ENCODE assay signal across 8 mouse cellular contexts in genomic region chr12:106527699-106528434, GRCm38 (mm10).
DNase-seq lines count a peak whose midpoint lies in the region; ATAC-seq lines count a peak whose summit lies in the region.

No protein-coding gene starts in this region.

- H3K4me2 ChIP-seq in kidney, embryonic 15.5 days: peak overlapping the region; percentile 37
- H3K4me2 ChIP-seq in forebrain, embryonic 15.5 days (replicated peaks): no peak overlapping the region
- peak overlapping the region; percentile 28 for H3K4me2 ChIP-seq in midbrain, embryonic 15.5 days

- H3K27me3 ChIP-seq in kidney, embryonic 15.5 days: peaks cover 30% of the 10 kb centered on the region
- no peaks in the 10 kb centered on the region for H3K27me3 ChIP-seq in forebrain, embryonic 15.5 days
- H3K27me3 ChIP-seq in midbrain, embryonic 15.5 days (replicated peaks): no peaks in the 10 kb centered on the region

- intact Hi-C loops in gastrocnemius, postnatal 14 days (cut with DNase I; ENCODE audit: low total_unique reads): no loop called here
- intact Hi-C loops in gastrocnemius, postnatal 36 days (cut with DNase I): no loop called here

- H3K27ac ChIP-seq in kidney, embryonic 15.5 days: no peak overlapping the region
- peak overlapping the region; percentile 90 for H3K27ac ChIP-seq in forebrain, embryonic 15.5 days (replicated peaks)
- H3K27ac ChIP-seq in midbrain, embryonic 15.5 days: peak overlapping the region; percentile 53

- DNase-seq in kidney, adult 11 months: no peak
- DNase-seq in embryo, embryonic 10 days (ENCODE audit: low spot score): peak; percentile 82
- no peak for DNase-seq in gastrocnemius, postnatal 14 days
- no peak for DNase-seq in gastrocnemius, postnatal 10 days
- no peak for DNase-seq in gastrocnemius, postnatal 36 days

- no peak for ATAC-seq in kidney, embryonic 15.5 days (replicated peaks; ENCODE audit: low FRiP score)
- peak; percentile 46 for ATAC-seq in forebrain, embryonic 15.5 days (replicated peaks)
- peak; percentile 30; the same call in 1 of the 2 replicates for ATAC-seq in midbrain, embryonic 15.5 days (replicated peaks)

- H3K9ac ChIP-seq in kidney, embryonic 15.5 days: no peak overlapping the region
- no peak overlapping the region for H3K9ac ChIP-seq in forebrain, embryonic 15.5 days (replicated peaks)
- H3K9ac ChIP-seq in midbrain, embryonic 15.5 days: no peak overlapping the region

- WGBS in kidney, embryonic 15.5 days: 5% methylated on average over 20 of the region's 20 CpGs
- 7% methylated on average over 20 of the region's 20 CpGs for WGBS in forebrain, embryonic 15.5 days
- 3% methylated on average over 20 of the region's 20 CpGs for WGBS in midbrain, embryonic 15.5 days

- no peak overlapping the region for H3K4me3 ChIP-seq in kidney, embryonic 15.5 days (replicated peaks)
- no peak overlapping the region for H3K4me3 ChIP-seq in forebrain, embryonic 15.5 days
- no peak overlapping the region for H3K4me3 ChIP-seq in midbrain, embryonic 15.5 days

- no peaks in the 10 kb centered on the region for H3K36me3 ChIP-seq in kidney, embryonic 15.5 days
- H3K36me3 ChIP-seq in forebrain, embryonic 15.5 days: no peaks in the 10 kb centered on the region
- H3K36me3 ChIP-seq in midbrain, embryonic 15.5 days (replicated peaks): no peaks in the 10 kb centered on the region

- peaks cover 10% of the 10 kb centered on the region; the same call in 1 of the 2 replicates for H3K4me1 ChIP-seq in kidney, embryonic 15.5 days
- peaks cover 30% of the 10 kb centered on the region for H3K4me1 ChIP-seq in forebrain, embryonic 15.5 days
- peaks cover 12% of the 10 kb centered on the region for H3K4me1 ChIP-seq in midbrain, embryonic 15.5 days

- H3K9me3 ChIP-seq in kidney, embryonic 15.5 days (replicated peaks): no peaks in the 10 kb centered on the region
- no peaks in the 10 kb centered on the region for H3K9me3 ChIP-seq in forebrain, embryonic 15.5 days
- H3K9me3 ChIP-seq in midbrain, embryonic 15.5 days: no peaks in the 10 kb centered on the region
